Mouse (Mus musculus): ENCODE results near the gene Pygo1.

DNA sequence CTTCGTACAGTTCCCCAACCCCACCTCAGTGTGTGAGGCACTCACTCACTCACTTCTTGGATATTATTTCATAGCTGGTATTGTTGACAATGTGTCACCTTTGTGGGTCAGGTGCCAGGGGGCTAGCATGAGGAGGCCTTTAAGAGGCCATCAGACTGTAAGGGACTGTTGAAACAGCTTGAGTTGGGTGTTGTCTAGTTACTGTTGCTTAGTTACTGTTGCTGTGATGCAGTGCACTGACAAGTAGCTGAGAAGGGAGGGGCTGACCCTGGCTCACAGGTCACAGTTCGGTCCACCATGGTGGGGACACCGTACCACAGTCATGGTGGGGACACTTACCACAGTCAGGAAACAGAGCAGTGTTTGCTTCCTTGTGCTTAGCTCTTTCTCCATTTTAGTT, 2.4 kb upstream of the Pygo1 start:
- TF ChIP-seq CTCF (IDR thresholded peaks at IDR 0.05; ENCODE audit: low read depth, low read length) (no peak), POLR2A (IDR thresholded peaks at IDR 0.05; ENCODE audit: borderline replicate concordance, low read depth, low read length) (no peak)

Data from bone marrow macrophage, adult 2 months (primary cell).